Mouse (Mus musculus) T-helper 17 cell (primary cell): ENCODE data around the gene Lgals12.

Experiments
- in situ Hi-C, 2 experiments: fragments of 300-600 bp; cut with MboI, MseI; formaldehyde crosslinking; loops; 1 replicate in 1 of 2; 2 replicates in 1 of 2; pipeline ENCODE4 v1.15.1; 2025; ENCODE audit warnings: high pct_unique_total_duplicates in 2 of 2

Lgals12 gene

GRCm38 (mm10) chr19:7606801-7607689, at the start of gene Lgals12:
Gene Lgals12 (minus strand): TSS chr19:7607193.
- in situ Hi-C loops: loop anchor here (10.0 kb wide), 2 partner anchors 162 to 522 kb away; no protein-coding TSS in a partner anchor

- in situ Hi-C loops: no loop called here
These were observed 42.1 kb upstream of the Lgals12 start for GRCm38 (mm10) chr19:7648913-7649666.

- in situ Hi-C loops: no loop called here
These were observed 26.8 kb upstream of the Lgals12 start for GRCm38 (mm10) chr19:7633786-7634185.

GRCm38 (mm10) chr19:7633021-7633420, 26.0 kb upstream of the Lgals12 start:
- in situ Hi-C loops: no loop called here

GRCm38 (mm10) chr19:7617696-7618095, 10.7 kb upstream of the Lgals12 start:
- in situ Hi-C loops: no loop called here

GRCm38 (mm10) chr19:7617085-7617484, 10.1 kb upstream of the Lgals12 start:
- in situ Hi-C loops: no loop called here

- in situ Hi-C loops: no loop called here
These were observed 9.4 kb upstream of the Lgals12 start for GRCm38 (mm10) chr19:7616231-7616930.

- in situ Hi-C loops: loop anchor here in 1 of 2 experiments (5.0 kb wide), 1 partner anchor 86 kb away; no protein-coding TSS in a partner anchor
These were observed 6.2 kb upstream of the Lgals12 start for GRCm38 (mm10) chr19:7613151-7613550.

GRCm38 (mm10) chr19:7611942-7612757, 5.2 kb upstream of the Lgals12 start, which contains the start of gene Hrasls5:
Gene Hrasls5 (plus strand): TSS chr19:7612541.
- in situ Hi-C loops: loop anchor here in 1 of 2 experiments (5.0 kb wide), 1 partner anchor 85 kb away; no protein-coding TSS in a partner anchor

GRCm38 (mm10) chr19:7607690-7608201, 753 bp upstream of the Lgals12 start:
- in situ Hi-C loops: loop anchor here (10.0 kb wide), 2 partner anchors 163 to 523 kb away; no protein-coding TSS in a partner anchor

GRCm38 (mm10) chr19:7605930-7606783, 836 bp downstream of the Lgals12 start:
- in situ Hi-C loops: loop anchor here (10.0 kb wide), 2 partner anchors 161 to 521 kb away; no protein-coding TSS in a partner anchor

GRCm38 (mm10) chr19:7605013-7605412, 2.0 kb downstream of the Lgals12 start:
- in situ Hi-C loops: loop anchor here (10.0 kb wide), 2 partner anchors 160 to 520 kb away; no protein-coding TSS in a partner anchor

- in situ Hi-C loops: loop anchor here (10.0 kb wide), 2 partner anchors 159 to 519 kb away; no protein-coding TSS in a partner anchor
These were observed 2.9 kb downstream of the Lgals12 start for GRCm38 (mm10) chr19:7604107-7604506.

GRCm38 (mm10) chr19:7601551-7601950, 5.4 kb downstream of the Lgals12 start:
- in situ Hi-C loops: loop anchor here (10.0 kb wide), 2 partner anchors 157 to 517 kb away; no protein-coding TSS in a partner anchor

GRCm38 (mm10) chr19:7598481-7598880, 8.5 kb downstream of the Lgals12 start:
- in situ Hi-C loops: loop anchor here in 1 of 2 experiments (5.0 kb wide), 1 partner anchor 66 kb away; no protein-coding TSS in a partner anchor

GRCm38 (mm10) chr19:7595534-7595933, 11.5 kb downstream of the Lgals12 start:
- in situ Hi-C loops: loop anchor here in 1 of 2 experiments (5.0 kb wide), 1 partner anchor 63 kb away; no protein-coding TSS in a partner anchor

GRCm38 (mm10) chr19:7592018-7592417, 15.0 kb downstream of the Lgals12 start:
- in situ Hi-C loops: no loop called here

- in situ Hi-C loops: no loop called here
These were observed 16.2 kb downstream of the Lgals12 start for GRCm38 (mm10) chr19:7590795-7591194.

- in situ Hi-C loops: no loop called here
These were observed 21.2 kb downstream of the Lgals12 start for GRCm38 (mm10) chr19:7585764-7586163.
